In genomic region chr12:73495172-73495571, GRCm38 (mm10) we compare ENCODE assay signal across 25 mouse cellular contexts. TPM values are rescaled to one million over a fixed set of nuclear protein-coding genes. Genes with fewer than 3 reads are reported as not detected.
DNase-seq lines count a peak whose midpoint lies in the region; ATAC-seq and TF ChIP-seq lines count a peak whose summit lies in the region.
"Had no signal": no experiment of that assay in that cellular context is flagged by ENCODE, and none has a peak within 500 bp of the region (broad histone marks: within the 10 kb centered on the region; RNA-seq: fewer than 3 reads in every experiment).

No protein-coding gene starts in this region.

- no peak overlapping the region for H3K4me2 ChIP-seq in embryonic facial prominence, embryonic 15.5 days (replicated peaks)
- H3K4me2 ChIP-seq in limb, embryonic 12.5 days, result no peak overlapping the region
- H3K4me2 ChIP-seq in liver, embryonic 11.5 days, result no peak overlapping the region
- H3K4me2 ChIP-seq in midbrain, postnatal 0 days (ENCODE audit: low read depth, low read length, poor library complexity, severe bottlenecking), result no peak overlapping the region
- H3K4me2 ChIP-seq: forebrain, embryonic 13.5 days; heart, embryonic 11.5 days; heart, embryonic 15.5 days; hindbrain, embryonic 14.5 days; intestine, embryonic 15.5 days had no signal

- H3K27ac ChIP-seq in embryonic facial prominence, embryonic 10.5 days (replicated peaks), result peak overlapping the region; percentile 0; the same call in 1 of the 2 replicates
- 0 out of 2 replicates have a peak overlapping the region, but pooled peaks have one; percentile 17 for H3K27ac ChIP-seq in embryonic facial prominence, embryonic 15.5 days (replicated peaks)
- H3K27ac ChIP-seq in limb, embryonic 12.5 days, result peak overlapping the region; percentile 1; the same call in 1 of the 2 replicates
- H3K27ac ChIP-seq in liver, embryonic 11.5 days (ENCODE audit: low read depth, low read length), result no peak overlapping the region
- H3K27ac ChIP-seq in midbrain, postnatal 0 days (ENCODE audit: low read depth, low read length), result no peak overlapping the region
- H3K27ac ChIP-seq: forebrain, embryonic 13.5 days; heart, adult 2 months; heart, embryonic 15.5 days; hindbrain, embryonic 14.5 days; intestine, embryonic 15.5 days had no signal

- WGBS in embryonic facial prominence, embryonic 10.5 days, result 40% methylated on average over 10 of the region's 10 CpGs
- 26% methylated on average over 10 of the region's 10 CpGs for WGBS in embryonic facial prominence, embryonic 15.5 days
- 18% methylated on average over 10 of the region's 10 CpGs for WGBS in limb, embryonic 12.5 days
- WGBS in liver, embryonic 11.5 days, result 76% methylated on average over 10 of the region's 10 CpGs
- 85% methylated on average over 10 of the region's 10 CpGs for WGBS in midbrain, postnatal 0 days

- no peak overlapping the region for H3K4me3 ChIP-seq in embryonic facial prominence, embryonic 10.5 days
- H3K4me3 ChIP-seq in embryonic facial prominence, embryonic 15.5 days (replicated peaks), result no peak overlapping the region
- no peak overlapping the region for H3K4me3 ChIP-seq in limb, embryonic 12.5 days (replicated peaks)
- no peak overlapping the region for H3K4me3 ChIP-seq in liver, embryonic 11.5 days (ENCODE audit: low read depth, low read length)
- no peak overlapping the region for H3K4me3 ChIP-seq in midbrain, postnatal 0 days (ENCODE audit: low read depth, low read length)
- H3K4me3 ChIP-seq: forebrain, embryonic 13.5 days; heart, adult 2 months; heart, embryonic 15.5 days; intestine, embryonic 15.5 days had no signal

- no peak for TF ChIP-seq CTCF in midbrain, postnatal 0 days (IDR thresholded peaks at IDR 0.05)

- 0 out of 2 replicates have a peak, but pooled peaks cover 5% of the 10 kb centered on the region for H3K27me3 ChIP-seq in embryonic facial prominence, embryonic 10.5 days (replicated peaks; ENCODE audit: low read depth, poor library complexity, severe bottlenecking)
- no peaks in the 10 kb centered on the region for H3K27me3 ChIP-seq in embryonic facial prominence, embryonic 15.5 days
- no peaks in the 10 kb centered on the region for H3K27me3 ChIP-seq in limb, embryonic 12.5 days
- no peaks in the 10 kb centered on the region for H3K27me3 ChIP-seq in liver, embryonic 11.5 days (replicated peaks; ENCODE audit: control insufficient read depth, insufficient read depth, low read length)
- H3K27me3 ChIP-seq in midbrain, postnatal 0 days (ENCODE audit: insufficient read depth, low read length), result no peaks in the 10 kb centered on the region
- H3K27me3 ChIP-seq: CH12.LX; forebrain, embryonic 13.5 days; heart, embryonic 15.5 days; intestine, embryonic 15.5 days; Patski had no signal

- ATAC-seq in embryonic facial prominence, embryonic 15.5 days (ENCODE audit: insufficient number of reproducible peaks, low FRiP score, low TSS enrichment, low read depth), result no peak
- no peak for ATAC-seq in limb, embryonic 12.5 days (ENCODE audit: insufficient number of reproducible peaks, insufficient read depth, low FRiP score, low TSS enrichment, low read depth)
- no peak for ATAC-seq in liver, embryonic 11.5 days (replicated peaks; ENCODE audit: low FRiP score)
- no peak for ATAC-seq in midbrain, postnatal 0 days (ENCODE audit: low FRiP score)
- ATAC-seq: activated CD4-positive, CD25-positive, alpha-beta regulatory T cell, adult 4 months; forebrain, embryonic 13.5 days; forebrain, postnatal 0 days; intestine, embryonic 15.5 days; Patski had no signal

- H3K4me1 ChIP-seq in embryonic facial prominence, embryonic 10.5 days, result peaks cover 29% of the 10 kb centered on the region
- H3K4me1 ChIP-seq in embryonic facial prominence, embryonic 15.5 days, result peaks cover 9% of the 10 kb centered on the region
- peaks cover 39% of the 10 kb centered on the region for H3K4me1 ChIP-seq in limb, embryonic 12.5 days (replicated peaks)
- no peaks in the 10 kb centered on the region for H3K4me1 ChIP-seq in liver, embryonic 11.5 days (replicated peaks; ENCODE audit: control insufficient read depth, insufficient read depth, low read length)
- H3K4me1 ChIP-seq in midbrain, postnatal 0 days (ENCODE audit: insufficient read depth, low read length), result no peaks in the 10 kb centered on the region
- H3K4me1 ChIP-seq: forebrain, embryonic 13.5 days; heart, embryonic 15.5 days; intestine, embryonic 15.5 days had no signal

- no peaks in the 10 kb centered on the region for H3K36me3 ChIP-seq in embryonic facial prominence, embryonic 10.5 days (replicated peaks)
- H3K36me3 ChIP-seq in embryonic facial prominence, embryonic 15.5 days, result no peaks in the 10 kb centered on the region
- H3K36me3 ChIP-seq in limb, embryonic 12.5 days, result no peaks in the 10 kb centered on the region
- H3K36me3 ChIP-seq in liver, embryonic 11.5 days (ENCODE audit: control insufficient read depth, insufficient read depth, low read length), result no peaks in the 10 kb centered on the region
- H3K36me3 ChIP-seq in midbrain, postnatal 0 days (ENCODE audit: insufficient read depth, low read length), result no peaks in the 10 kb centered on the region
- H3K36me3 ChIP-seq: heart, embryonic 15.5 days; intestine, embryonic 15.5 days had no signal

- peak; percentile 61 for DNase-seq in adipocyte (ENCODE audit: low spot score)
- peak; percentile 64 for DNase-seq in embryonic facial prominence, embryonic 10.5 days (ENCODE audit: low spot score)
- no peak for DNase-seq in liver, embryonic 11.5 days (ENCODE audit: low spot score)
- DNase-seq in B cell, adult 2 months, result no peak
- DNase-seq in midbrain, postnatal 0 days (ENCODE audit: low spot score), result no peak
- DNase-seq: adrenal gland, adult 2 months; adrenal gland, postnatal 25 days; cerebellum, adult 18-20 months; cerebellum, adult 9-11 months; cerebellum, postnatal 36 days; forebrain, postnatal 0 days; gastrocnemius, postnatal 10 days; heart, adult 2 months; heart, postnatal 14 days had no signal

- no peak overlapping the region for H3K9ac ChIP-seq in embryonic facial prominence, embryonic 15.5 days
- H3K9ac ChIP-seq in limb, embryonic 12.5 days (replicated peaks), result no peak overlapping the region
- H3K9ac ChIP-seq in liver, embryonic 11.5 days (ENCODE audit: low read depth, low read length), result no peak overlapping the region
- no peak overlapping the region for H3K9ac ChIP-seq in midbrain, postnatal 0 days (replicated peaks; ENCODE audit: low read length, poor library complexity, severe bottlenecking)
- H3K9ac ChIP-seq: forebrain, embryonic 13.5 days; forebrain, postnatal 0 days; heart, embryonic 15.5 days; hindbrain, embryonic 14.5 days; intestine, embryonic 15.5 days had no signal

- H3K9me3 ChIP-seq in embryonic facial prominence, embryonic 10.5 days, result no peaks in the 10 kb centered on the region
- H3K9me3 ChIP-seq in embryonic facial prominence, embryonic 15.5 days (replicated peaks), result no peaks in the 10 kb centered on the region
- H3K9me3 ChIP-seq in limb, embryonic 12.5 days, result no peaks in the 10 kb centered on the region
- no peaks in the 10 kb centered on the region for H3K9me3 ChIP-seq in liver, embryonic 11.5 days (ENCODE audit: control insufficient read depth, low read length)
- no peaks in the 10 kb centered on the region for H3K9me3 ChIP-seq in midbrain, postnatal 0 days (ENCODE audit: low read length)
- H3K9me3 ChIP-seq: forebrain, embryonic 13.5 days; heart, embryonic 15.5 days; intestine, embryonic 15.5 days had no signal

RNA-seq across cellular contexts. Expression of gene Tmem30b, which starts 51.0 kb away (rescaled TPM):
- 8.1 and 11.0 TPM in 2 replicates for polyA plus RNA-seq in embryonic facial prominence, embryonic 10.5 days (2016; fragmentation: Nextera tagmentation; extraction: Ambion mirVana)
- 14.8 and 17.5 TPM in 2 replicates for polyA plus RNA-seq in embryonic facial prominence, embryonic 15.5 days (2015; fragmentation: Nextera tagmentation; extraction: Ambion mirVana)
- 21.4 and 27.9 TPM in 2 replicates for polyA plus RNA-seq in limb, embryonic 12.5 days (2016; fragmentation: Nextera tagmentation; extraction: Ambion mirVana)
- 0.58 and 0.94 TPM in 2 replicates for polyA plus RNA-seq in liver, embryonic 11.5 days (2014; fragmentation: Nextera tagmentation; extraction: Ambion mirVana)
- total RNA-seq in midbrain, postnatal 0 days (2014; rRNA removed), result 0.38 and 1.2 TPM in 2 replicates
- polyA plus RNA-seq in midbrain, postnatal 0 days (2015; fragmentation: Nextera tagmentation; extraction: Ambion mirVana), result 0.36 and 0.53 TPM in 2 replicates
- total RNA-seq: adrenal gland, postnatal 25 days; CH12.LX; hematopoietic stem cell, adult 5-6 weeks had no signal
- polyA plus RNA-seq: activated CD4-positive, CD25-positive, alpha-beta regulatory T cell, adult 4 months; Patski had no signal

Comparison
In these comparisons a context has a peak if more than half of its experiments do, and no peak if none do; other contexts are left out.
1. DNase-seq: peak in adipocyte (single experiment) and embryonic facial prominence, embryonic 10.5 days (single experiment); none in liver, embryonic 11.5 days (single experiment), B cell, adult 2 months (0 of 2) and midbrain, postnatal 0 days (single experiment).
2. H3K27ac ChIP-seq: peak in embryonic facial prominence, embryonic 10.5 days (single experiment), embryonic facial prominence, embryonic 15.5 days (single experiment) and limb, embryonic 12.5 days (single experiment); none in liver, embryonic 11.5 days (single experiment) and midbrain, postnatal 0 days (single experiment).